Mouse (Mus musculus): ENCODE measurements around the gene Apbb2. TPM values are rescaled to one million over a fixed set of nuclear protein-coding genes. Genes with fewer than 3 reads are reported as not detected.

Apbb2 gene
- polyA plus RNA-seq, 1 experiment, result 71.9 TPM

GRCm38 (mm10) chr5:66340356-66341102 lies 278.1 kb downstream of the Apbb2 start:
- Histone ChIP-seq H3K4me1 (ENCODE audit: control insufficient read depth, insufficient read depth, low read length) (peaks cover 4% of the 10 kb centered on the region), H3K27ac (ENCODE audit: insufficient read depth, low read length) (no peak overlapping the region)
- TF ChIP-seq POLR2A (IDR thresholded peaks at IDR 0.05; ENCODE audit: low read depth, low read length) (no peak), CTCF (IDR thresholded peaks at IDR 0.05; ENCODE audit: borderline replicate concordance, insufficient read depth, low read length) (no peak)

GRCm38 (mm10) chr5:66338583-66338982 lies 280.0 kb downstream of the Apbb2 start:
- Histone ChIP-seq H3K4me3 (ENCODE audit: insufficient read depth, low read length) (no peak overlapping the region), H3K27ac (ENCODE audit: insufficient read depth, low read length) (no peak overlapping the region), H3K4me1 (ENCODE audit: control insufficient read depth, insufficient read depth, low read length) (no peaks in the 10 kb centered on the region)
- TF ChIP-seq CTCF (IDR thresholded peaks at IDR 0.05; ENCODE audit: borderline replicate concordance, insufficient read depth, low read length) (no peak), POLR2A (IDR thresholded peaks at IDR 0.05; ENCODE audit: low read depth, low read length) (no peak)

More at GRCm38 (mm10) chr5:66340356-66341102, 278.1 kb downstream of the Apbb2 start:
- H3K4me3 ChIP-seq (ENCODE audit: insufficient read depth, low read length), result no peak overlapping the region

- no peak overlapping the region for H3K27ac ChIP-seq (ENCODE audit: insufficient read depth, low read length)
- H3K4me3 ChIP-seq (ENCODE audit: insufficient read depth, low read length), result no peak overlapping the region
- TF ChIP-seq CTCF (IDR thresholded peaks at IDR 0.05; ENCODE audit: borderline replicate concordance, insufficient read depth, low read length) (no peak), POLR2A (IDR thresholded peaks at IDR 0.05; ENCODE audit: low read depth, low read length) (no peak)
- no peaks in the 10 kb centered on the region for H3K4me1 ChIP-seq (ENCODE audit: control insufficient read depth, insufficient read depth, low read length)
Measured at GRCm38 (mm10) chr5:66337969-66338345, 280.6 kb downstream of the Apbb2 start.

- no peak for TF ChIP-seq CTCF (IDR thresholded peaks at IDR 0.05; ENCODE audit: borderline replicate concordance, insufficient read depth, low read length)
- no peak for TF ChIP-seq POLR2A (IDR thresholded peaks at IDR 0.05; ENCODE audit: low read depth, low read length)
- Histone ChIP-seq H3K4me1 (ENCODE audit: control insufficient read depth, insufficient read depth, low read length) (no peaks in the 10 kb centered on the region), H3K27ac (ENCODE audit: insufficient read depth, low read length) (no peak overlapping the region), H3K4me3 (ENCODE audit: insufficient read depth, low read length) (no peak overlapping the region)
Measured at GRCm38 (mm10) chr5:66337025-66337968, 281.3 kb downstream of the Apbb2 start.

GRCm38 (mm10) chr5:66330806-66331205 lies 287.8 kb downstream of the Apbb2 start:
- TF ChIP-seq CTCF (IDR thresholded peaks at IDR 0.05; ENCODE audit: borderline replicate concordance, insufficient read depth, low read length) (no peak), POLR2A (IDR thresholded peaks at IDR 0.05; ENCODE audit: low read depth, low read length) (no peak)
- no peaks in the 10 kb centered on the region for H3K4me1 ChIP-seq (ENCODE audit: control insufficient read depth, insufficient read depth, low read length)
- no peak overlapping the region for H3K27ac ChIP-seq (ENCODE audit: insufficient read depth, low read length)
- H3K4me3 ChIP-seq (ENCODE audit: insufficient read depth, low read length), result no peak overlapping the region

GRCm38 (mm10) chr5:66328766-66329165 lies 289.8 kb downstream of the Apbb2 start:
- TF ChIP-seq CTCF (IDR thresholded peaks at IDR 0.05; ENCODE audit: borderline replicate concordance, insufficient read depth, low read length) (no peak), POLR2A (IDR thresholded peaks at IDR 0.05; ENCODE audit: low read depth, low read length) (no peak)

GRCm38 (mm10) chr5:66327949-66328726 lies 290.4 kb downstream of the Apbb2 start:
- no peaks in the 10 kb centered on the region for H3K4me1 ChIP-seq (ENCODE audit: control insufficient read depth, insufficient read depth, low read length)
- no peak for TF ChIP-seq POLR2A (IDR thresholded peaks at IDR 0.05; ENCODE audit: low read depth, low read length)
- no peak for TF ChIP-seq CTCF (IDR thresholded peaks at IDR 0.05; ENCODE audit: borderline replicate concordance, insufficient read depth, low read length)
- H3K4me3 ChIP-seq (ENCODE audit: insufficient read depth, low read length), result no peak overlapping the region
- H3K27ac ChIP-seq (ENCODE audit: insufficient read depth, low read length), result no peak overlapping the region

More at GRCm38 (mm10) chr5:66328766-66329165, 289.8 kb downstream of the Apbb2 start:
- no peak overlapping the region for H3K4me3 ChIP-seq (ENCODE audit: insufficient read depth, low read length)
- H3K4me1 ChIP-seq (ENCODE audit: control insufficient read depth, insufficient read depth, low read length), result no peaks in the 10 kb centered on the region
- H3K27ac ChIP-seq (ENCODE audit: insufficient read depth, low read length), result no peak overlapping the region

GRCm38 (mm10) chr5:66326395-66326794 lies 292.2 kb downstream of the Apbb2 start:
- TF ChIP-seq CTCF (IDR thresholded peaks at IDR 0.05; ENCODE audit: borderline replicate concordance, insufficient read depth, low read length), result peak; percentile 49; the same call in 1 of the 2 replicates
- TF ChIP-seq POLR2A (IDR thresholded peaks at IDR 0.05; ENCODE audit: low read depth, low read length), result no peak
- no peaks in the 10 kb centered on the region for H3K4me1 ChIP-seq (ENCODE audit: control insufficient read depth, insufficient read depth, low read length)
- no peak overlapping the region for H3K4me3 ChIP-seq (ENCODE audit: insufficient read depth, low read length)
- no peak overlapping the region for H3K27ac ChIP-seq (ENCODE audit: insufficient read depth, low read length)

- Histone ChIP-seq H3K27ac (ENCODE audit: insufficient read depth, low read length) (no peak overlapping the region), H3K4me3 (ENCODE audit: insufficient read depth, low read length) (no peak overlapping the region), H3K4me1 (ENCODE audit: control insufficient read depth, insufficient read depth, low read length) (no peaks in the 10 kb centered on the region)
- TF ChIP-seq CTCF (IDR thresholded peaks at IDR 0.05; ENCODE audit: borderline replicate concordance, insufficient read depth, low read length), result no peak
- TF ChIP-seq POLR2A (IDR thresholded peaks at IDR 0.05; ENCODE audit: low read depth, low read length), result no peak
Measured at GRCm38 (mm10) chr5:66323603-66324002, 295.0 kb downstream of the Apbb2 start.

Measured in embryonic fibroblast, embryonic 13.5 days (primary cell).